Mouse (Mus musculus) myocyte (in vitro differentiated cells): ENCODE measurements around the gene Basp1. TPM values are rescaled to one million over a fixed set of nuclear protein-coding genes. Genes with fewer than 3 reads are reported as not detected.

ENCODE experiments used
- H3K27me3 ChIP-seq: one replicate; pipeline ENCODE4 v1.6.1; 2011; ENCODE audit not compliant: control insufficient read depth, insufficient read depth, insufficient read length
- H3K36me3 ChIP-seq: one replicate; pipeline ENCODE4 v1.6.1; 2011; ENCODE audit not compliant: control insufficient read depth, insufficient read depth
- H3K4me2 ChIP-seq: one replicate; pipeline ENCODE4 v1.6.1; 2011; ENCODE audit warnings: low read depth, control low read depth
- H3K4me3 ChIP-seq: one replicate; pipeline ENCODE4 v1.5.1; 2011; ENCODE audit warnings: mild to moderate bottlenecking, control low read depth, moderate library complexity
- H3K79me2 ChIP-seq: one replicate; pipeline ENCODE4 v1.6.1; 2011; ENCODE audit not compliant: control insufficient read depth, insufficient read depth
- H3ac ChIP-seq: one replicate; pipeline ENCODE4 v1.6.1; 2011; ENCODE audit not compliant: control insufficient read depth, insufficient read length
- CEBPB ChIP-seq: IDR thresholded peaks from 2 replicates; pipeline ENCODE4 v1.6.1; 2011; ENCODE audit warnings: mild to moderate bottlenecking, moderate library complexity; ENCODE audit not compliant: poor library complexity, insufficient read depth, severe bottlenecking
- E2F4 ChIP-seq: IDR thresholded peaks from one replicate; pipeline ENCODE4 v1.6.1; 2011; ENCODE audit warnings: mild to moderate bottlenecking, control low read depth, moderate library complexity; ENCODE audit not compliant: insufficient read depth
- MAX ChIP-seq: IDR thresholded peaks from one replicate; pipeline ENCODE4 v1.6.1; 2011; ENCODE audit warnings: low read depth, mild to moderate bottlenecking, control low read depth
- MYOD1 ChIP-seq, 3 experiments: IDR thresholded peaks; one replicate each; pipeline ENCODE4 v1.6.1; 2011; ENCODE audit warnings: control low read depth in 2 of 3, low read depth in 2 of 3, mild to moderate bottlenecking in 2 of 3, moderate library complexity in 1 of 3; ENCODE audit not compliant: insufficient read length in 2 of 3, control insufficient read depth in 1 of 3
- MYOG ChIP-seq, 3 experiments: IDR thresholded peaks; one replicate each; pipeline ENCODE4 v1.6.1; 2011; ENCODE audit warnings: control low read depth in 2 of 3, low read depth in 2 of 3, mild to moderate bottlenecking in 2 of 3; ENCODE audit not compliant: insufficient read length in 2 of 3, control insufficient read depth in 1 of 3, insufficient read depth in 1 of 3
- POLR2A ChIP-seq: IDR thresholded peaks from one replicate; pipeline ENCODE4 v1.6.1; 2011; ENCODE audit warnings: low read depth, mild to moderate bottlenecking, control low read depth, moderate library complexity; ENCODE audit not compliant: insufficient read length
- POLR2AphosphoS2 ChIP-seq: IDR thresholded peaks from one replicate; pipeline ENCODE4 v1.6.1; 2011; ENCODE audit warnings: low read depth, control low read depth; ENCODE audit not compliant: insufficient read length
- REST ChIP-seq: IDR thresholded peaks from one replicate; pipeline ENCODE4 v1.6.1; 2011; ENCODE audit warnings: mild to moderate bottlenecking, control low read depth, moderate library complexity; ENCODE audit not compliant: insufficient read depth, insufficient read length
- SRF ChIP-seq: IDR thresholded peaks from one replicate; pipeline ENCODE4 v1.6.1; 2011; ENCODE audit warnings: low read depth; ENCODE audit not compliant: control insufficient read depth, insufficient read length
- TCF12 ChIP-seq: IDR thresholded peaks from one replicate; pipeline ENCODE4 v1.6.1; 2011; ENCODE audit warnings: mild to moderate bottlenecking, control low read depth; ENCODE audit not compliant: poor library complexity, insufficient read depth, severe bottlenecking
- TCF3 ChIP-seq: IDR thresholded peaks from one replicate; pipeline ENCODE4 v1.6.1; 2011; ENCODE audit warnings: low read depth, control low read depth; ENCODE audit not compliant: insufficient read length
- USF1 ChIP-seq: IDR thresholded peaks from one replicate; pipeline ENCODE4 v1.6.1; 2011; ENCODE audit warnings: low read depth, mild to moderate bottlenecking, control low read depth, moderate library complexity
- polyA plus RNA-seq: library from polyadenylated mRNA; unstranded; fragments of >200 nt; fragmentation: generic; extraction: Trizol; gene quantifications from one replicate; pipeline ENCODE4 v1.2.1, GENCODE M21; 2012; ENCODE audit warnings: missing spikeins

Basp1 gene
- polyA plus RNA-seq, 1 experiment: 103 TPM

- H3K4me2 ChIP-seq: no peak overlapping the region
- TF ChIP-seq SRF (no peak), POLR2AphosphoS2 (no peak), POLR2A (no peak), CEBPB (no peak), REST (no peak), MAX (no peak), MYOD1 (IDR thresholded peaks at IDR 0.05; ENCODE audit: control insufficient read depth in 1 of 3, insufficient read length in 2 of 3, low read depth in 2 of 3) (no peak), TCF12 (no peak), USF1 (no peak), MYOG (IDR thresholded peaks at IDR 0.05; ENCODE audit: control insufficient read depth in 1 of 3, insufficient read depth in 1 of 3, insufficient read length in 2 of 3, low read depth in 2 of 3) (no peak), E2F4 (no peak), TCF3 (no peak)
- peaks cover 26% of the 10 kb centered on the region for H3K36me3 ChIP-seq
- no peak overlapping the region for H3ac ChIP-seq
- H3K79me2 ChIP-seq: peaks cover 95% of the 10 kb centered on the region
- no peak overlapping the region for H3K4me3 ChIP-seq
- no peaks in the 10 kb centered on the region for H3K27me3 ChIP-seq
These were observed 22.4 kb downstream of the Basp1 start for GRCm38 (mm10) chr15:25391210-25391609.

- Histone ChIP-seq H3ac (no peak overlapping the region), H3K4me2 (no peak overlapping the region), H3K36me3 (peaks cover 36% of the 10 kb centered on the region), H3K4me3 (no peak overlapping the region), H3K79me2 (peaks cover 100% of the 10 kb centered on the region), H3K27me3 (no peaks in the 10 kb centered on the region)
- TF ChIP-seq POLR2AphosphoS2: no peak
- TF ChIP-seq SRF: no peak
- no peak for TF ChIP-seq E2F4
- TF ChIP-seq MAX: no peak
- no peak for TF ChIP-seq POLR2A
These were observed 26.0 kb downstream of the Basp1 start for GRCm38 (mm10) chr15:25387572-25387971.

GRCm38 (mm10) chr15:25380051-25380450 is 33.5 kb downstream of the Basp1 start:
- H3K36me3 ChIP-seq: peaks cover 21% of the 10 kb centered on the region
- peaks cover 99% of the 10 kb centered on the region for H3K79me2 ChIP-seq
- no peak for TF ChIP-seq TCF3
- no peak for TF ChIP-seq POLR2A
- no peak for TF ChIP-seq SRF
- TF ChIP-seq USF1: no peak
- no peak for TF ChIP-seq MYOG (IDR thresholded peaks at IDR 0.05; ENCODE audit: control insufficient read depth in 1 of 3, insufficient read depth in 1 of 3, insufficient read length in 2 of 3, low read depth in 2 of 3)
- no peak for TF ChIP-seq TCF12
- no peak for TF ChIP-seq POLR2AphosphoS2
- no peak for TF ChIP-seq MYOD1 (IDR thresholded peaks at IDR 0.05; ENCODE audit: control insufficient read depth in 1 of 3, insufficient read length in 2 of 3, low read depth in 2 of 3)
- no peak for TF ChIP-seq MAX
- no peak for TF ChIP-seq CEBPB
- TF ChIP-seq E2F4: no peak
- TF ChIP-seq REST: no peak
- no peak overlapping the region for H3K4me3 ChIP-seq
- no peaks in the 10 kb centered on the region for H3K27me3 ChIP-seq
- no peak overlapping the region for H3ac ChIP-seq
- no peak overlapping the region for H3K4me2 ChIP-seq

- Histone ChIP-seq H3K4me3 (no peak overlapping the region), H3K27me3 (no peaks in the 10 kb centered on the region), H3ac (no peak overlapping the region), H3K4me2 (no peak overlapping the region), H3K36me3 (peaks cover 21% of the 10 kb centered on the region), H3K79me2 (peaks cover 99% of the 10 kb centered on the region)
- TF ChIP-seq POLR2A (no peak), MYOD1 (IDR thresholded peaks at IDR 0.05; ENCODE audit: control insufficient read depth in 1 of 3, insufficient read length in 2 of 3, low read depth in 2 of 3) (no peak), SRF (no peak), CEBPB (no peak), REST (no peak), MYOG (IDR thresholded peaks at IDR 0.05; ENCODE audit: control insufficient read depth in 1 of 3, insufficient read depth in 1 of 3, insufficient read length in 2 of 3, low read depth in 2 of 3) (no peak)
These were observed 34.9 kb downstream of the Basp1 start for GRCm38 (mm10) chr15:25378707-25379106.

- no peak overlapping the region for H3ac ChIP-seq
- H3K36me3 ChIP-seq: peaks cover 7% of the 10 kb centered on the region
- H3K27me3 ChIP-seq: no peaks in the 10 kb centered on the region
- H3K79me2 ChIP-seq: peaks cover 99% of the 10 kb centered on the region
- TF ChIP-seq USF1 (no peak), MYOG (IDR thresholded peaks at IDR 0.05; ENCODE audit: control insufficient read depth in 1 of 3, insufficient read depth in 1 of 3, insufficient read length in 2 of 3, low read depth in 2 of 3) (no peak), POLR2A (no peak), POLR2AphosphoS2 (no peak), MYOD1 (IDR thresholded peaks at IDR 0.05; ENCODE audit: control insufficient read depth in 1 of 3, insufficient read length in 2 of 3, low read depth in 2 of 3) (no peak), REST (no peak), MAX (no peak), SRF (no peak), E2F4 (no peak), TCF12 (no peak)
- H3K4me3 ChIP-seq: no peak overlapping the region
- H3K4me2 ChIP-seq: no peak overlapping the region
These were observed 36.6 kb downstream of the Basp1 start for GRCm38 (mm10) chr15:25376914-25377313.
